Mouse (Mus musculus): ENCODE measurements around the gene Vmn1r192.
"Not testable (repeated sequence)": the region's sequence is repeated elsewhere in the genome, so short reads cannot be mapped to it uniquely, and the experiment has no call there.

Vmn1r192 gene

GRCm38 (mm10) chr13:22191041-22191440 is at the start of gene Vmn1r192:
Vmn1r192 (minus strand) TSS chr13:22191141.
- no peak for DNase-seq (ENCODE audit: extremely low spot score)

DNA sequence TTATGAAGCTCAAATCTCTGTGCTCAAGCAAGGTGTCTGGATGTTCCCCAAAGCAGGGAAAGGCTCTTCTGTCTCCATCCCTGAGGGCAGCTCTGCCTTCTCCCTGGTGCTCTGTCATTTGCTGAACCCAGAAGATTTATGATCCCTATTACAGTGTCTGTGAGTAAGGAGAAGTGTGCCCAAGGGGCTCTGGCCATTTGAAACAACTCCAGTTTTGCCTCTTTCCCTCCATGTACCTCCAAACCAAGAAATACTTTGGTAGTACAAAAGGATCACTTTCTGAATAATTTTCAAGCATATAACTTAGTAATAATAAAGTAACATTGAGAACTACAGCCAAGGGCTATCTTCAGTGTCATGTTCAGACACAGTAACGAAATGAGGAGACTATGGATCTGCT is 32.1 kb upstream of the Vmn1r192 start, which contains the start of gene Vmn1r193:
TSS of gene Vmn1r193 (minus strand) at position 101 of the 400 bp plus-strand sequence.
- not testable (repeated sequence) for DNase-seq (ENCODE audit: extremely low spot score)

DNA sequence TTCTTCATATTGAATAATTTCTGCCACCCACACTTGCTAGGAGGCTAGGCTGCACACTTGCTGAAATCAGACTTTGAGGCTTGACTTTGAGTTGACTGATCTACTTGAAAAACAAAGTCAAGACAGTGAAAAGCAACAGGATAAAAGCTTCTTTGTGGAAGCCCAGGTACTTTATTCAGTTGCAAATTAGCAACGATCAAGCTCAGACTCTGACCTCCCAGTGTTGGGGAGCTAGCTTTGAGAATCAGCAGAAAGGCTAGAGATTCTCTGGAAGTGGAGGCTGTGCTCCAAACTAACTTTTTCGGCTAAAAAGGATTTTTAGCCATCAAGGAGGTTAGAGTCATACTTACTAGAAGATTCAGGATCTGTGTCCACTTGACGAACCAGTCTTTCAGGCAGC is 1.8 kb upstream of the Vmn1r192 start:
- not testable (repeated sequence) for DNase-seq (ENCODE audit: extremely low spot score)

GRCm38 (mm10) chr13:22190385-22190784 is 556 bp downstream of the Vmn1r192 start:
- no peak for DNase-seq (ENCODE audit: extremely low spot score)

- DNase-seq (ENCODE audit: extremely low spot score), result no peak
Measured at GRCm38 (mm10) chr13:22189313-22189712, 1.6 kb downstream of the Vmn1r192 start.

GRCm38 (mm10) chr13:22183869-22184268 is 7.1 kb downstream of the Vmn1r192 start, which contains the start of gene Vmn1r191:
Vmn1r191 (minus strand) TSS chr13:22183969.
- no peak for DNase-seq (ENCODE audit: extremely low spot score)

- DNase-seq (ENCODE audit: extremely low spot score), result no peak
Measured at GRCm38 (mm10) chr13:22168416-22168815, 22.5 kb downstream of the Vmn1r192 start.

- DNase-seq (ENCODE audit: extremely low spot score), result not testable (repeated sequence)
Measured at GRCm38 (mm10) chr13:22136495-22137293, 54.2 kb downstream of the Vmn1r192 start.

Measured in embryo, embryonic 9.5 days (tissue).